Mouse (Mus musculus) c-Kit-negative CD71-positive TER-119-positive erythroid progenitor cells, embryonic 14.5 days (primary cell): ENCODE data around the gene D430019H16Rik.

Experiments used
- DNase-seq: peaks from one replicate; pipeline ENCODE4 v3.0.0-alpha.2; 2013; ENCODE audit warnings: low read depth, low spot score

D430019H16Rik gene

DNA sequence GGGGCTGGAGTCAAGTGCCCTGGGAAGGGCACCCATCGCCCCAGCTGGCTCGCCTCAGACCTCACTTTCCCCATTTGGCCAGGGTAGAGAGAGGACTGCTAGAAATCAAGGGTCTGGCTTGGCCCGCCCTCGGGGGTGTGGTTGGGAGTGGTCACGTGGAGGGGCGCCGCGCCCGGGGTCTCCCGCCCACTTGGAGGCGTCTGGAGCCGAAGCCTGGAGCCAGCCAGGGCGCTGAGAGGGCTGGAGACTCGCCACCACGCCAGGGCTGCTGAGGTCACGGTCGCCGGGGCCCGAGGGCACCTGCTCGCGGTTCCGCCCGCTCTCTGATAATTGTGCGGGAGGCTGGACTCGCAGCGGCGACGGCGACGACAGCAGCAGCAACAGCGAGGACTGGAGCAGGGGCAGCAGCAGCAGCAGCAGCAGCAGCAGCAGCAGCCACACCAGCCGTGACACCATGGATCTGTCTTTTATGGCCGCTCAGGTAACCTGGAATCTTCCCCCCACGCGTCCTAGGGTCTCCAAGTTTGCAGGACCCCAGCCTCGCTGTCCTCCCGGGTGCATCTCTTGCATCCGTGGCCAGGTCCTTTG lies at the start of gene D430019H16Rik:
Gene D430019H16Rik, plus strand, starts transcription at position 187 of the 588 bp plus-strand sequence.
- DNase-seq, result no peak

- DNase-seq, result no peak
Observed at GRCm38 (mm10) chr12:105406008-105406407, 47.6 kb upstream of the D430019H16Rik start.

DNA sequence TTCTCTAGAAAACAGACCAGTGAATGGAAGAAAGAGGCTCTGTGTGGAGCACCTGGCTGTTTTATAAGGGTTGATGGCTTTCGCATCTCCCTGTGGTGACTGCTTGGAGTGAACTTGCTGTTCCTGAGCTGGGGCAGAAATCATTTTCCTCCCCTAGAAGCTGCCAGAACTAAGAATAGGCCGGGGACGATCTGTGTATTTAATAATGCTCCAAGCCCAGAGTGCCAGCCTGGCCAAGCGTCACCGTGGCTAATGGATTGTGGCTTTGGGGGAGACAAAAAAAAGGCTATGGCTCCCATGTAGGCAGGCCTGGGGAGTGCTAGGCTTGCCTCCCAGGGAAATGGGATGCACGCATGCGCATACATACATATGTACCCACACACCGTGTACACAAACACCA lies 39.7 kb upstream of the D430019H16Rik start:
- DNase-seq, result no peak

GRCm38 (mm10) chr12:105420476-105420875 lies 33.2 kb upstream of the D430019H16Rik start:
- DNase-seq, result no peak

DNA sequence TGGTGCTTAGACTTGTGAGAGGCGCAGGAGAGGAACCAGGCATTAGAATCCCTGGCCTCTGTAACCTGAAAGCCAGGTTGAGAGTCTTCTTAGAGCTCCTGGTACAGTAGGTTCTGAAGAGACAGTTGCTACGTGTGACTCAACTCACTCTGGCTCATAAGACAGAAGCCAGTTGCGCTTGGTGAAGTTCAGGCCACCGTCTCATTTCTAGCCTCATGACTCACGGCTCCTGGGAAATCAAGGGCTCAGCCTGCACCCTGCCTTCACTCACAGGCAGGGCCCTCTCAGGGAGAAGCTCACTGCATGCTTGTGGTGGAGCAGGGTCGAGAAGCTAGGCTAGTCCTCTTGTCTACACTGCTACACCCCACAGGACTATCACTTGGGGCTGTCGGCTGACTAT lies 27.1 kb upstream of the D430019H16Rik start:
- DNase-seq, result no peak

DNA sequence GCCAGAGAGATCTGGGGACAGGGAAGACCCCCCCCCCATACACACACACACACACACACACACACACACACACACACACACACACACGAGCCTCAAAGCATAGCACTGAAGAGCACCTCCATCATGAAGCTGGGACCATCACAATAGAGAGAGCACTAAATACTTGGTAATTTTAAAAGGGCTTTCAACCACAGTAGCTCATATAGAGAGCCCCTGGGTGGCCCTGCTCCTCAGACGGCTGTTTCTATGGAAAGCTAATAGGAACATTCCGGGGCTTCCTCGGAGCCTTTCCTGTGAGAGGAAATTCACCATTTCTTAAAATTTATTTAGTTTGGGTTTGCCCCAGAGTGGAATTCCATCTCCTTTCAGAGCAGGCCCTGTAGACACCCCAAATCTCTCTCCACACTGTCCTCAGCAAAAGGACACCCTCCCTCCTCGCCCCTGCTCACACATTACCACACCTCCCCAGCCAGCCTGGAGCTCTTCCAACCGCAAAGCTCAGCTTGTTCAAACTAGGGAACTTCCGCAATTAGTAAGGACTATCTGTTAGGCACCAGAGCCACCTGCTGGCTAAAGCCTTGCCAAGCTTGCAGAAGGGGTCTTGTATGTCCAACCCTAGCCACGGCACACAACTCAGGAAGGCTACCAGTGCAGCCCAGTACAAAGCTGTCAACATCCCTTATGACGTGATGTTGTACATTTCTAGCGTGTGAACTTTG lies 26.5 kb upstream of the D430019H16Rik start:
- no peak for DNase-seq

DNA sequence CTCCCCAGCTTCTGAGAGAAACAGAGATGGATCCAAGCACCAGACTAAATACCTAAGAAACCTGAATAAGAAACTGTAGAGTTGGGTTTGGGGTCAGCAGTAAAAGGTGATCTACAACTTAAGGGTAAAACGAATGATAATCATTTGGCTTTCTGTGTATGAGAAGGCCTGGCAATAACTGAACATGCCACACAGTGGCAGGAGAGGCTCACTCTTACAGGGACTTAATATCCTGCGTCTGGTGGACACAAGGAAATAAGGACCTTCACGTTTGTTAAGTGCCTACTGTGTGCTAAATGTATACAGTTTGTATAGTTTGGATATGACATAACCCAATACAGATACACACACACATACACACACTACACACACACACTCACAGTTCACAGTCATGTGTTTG lies 21.8 kb upstream of the D430019H16Rik start:
- DNase-seq, result no peak

- no peak for DNase-seq
Observed at GRCm38 (mm10) chr12:105432807-105433206, 20.8 kb upstream of the D430019H16Rik start.

DNA sequence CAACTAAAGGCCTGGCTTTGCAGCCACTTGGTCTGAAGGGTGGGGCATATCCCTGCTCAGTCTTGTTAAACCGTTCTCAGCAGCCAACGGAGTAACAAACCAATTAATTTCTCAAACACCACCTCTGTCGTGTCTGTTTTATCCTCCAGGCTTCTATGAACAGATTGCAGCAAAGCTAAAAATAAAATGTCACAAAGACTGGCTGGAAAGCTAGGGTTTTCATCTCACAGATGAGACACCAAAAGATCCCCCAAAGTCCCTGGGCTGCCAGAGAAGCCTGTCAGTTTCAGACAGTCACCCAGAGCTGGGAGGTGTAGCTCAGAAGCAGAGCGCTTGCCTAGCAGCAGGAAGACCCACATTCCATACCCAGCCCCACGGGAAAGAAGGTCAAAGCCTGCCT lies 15.4 kb upstream of the D430019H16Rik start:
- DNase-seq, result no peak

GRCm38 (mm10) chr12:105439976-105440375 lies 13.7 kb upstream of the D430019H16Rik start:
- DNase-seq, result no peak

GRCm38 (mm10) chr12:105443569-105443968 lies 10.1 kb upstream of the D430019H16Rik start:
- DNase-seq, result no peak

- no peak for DNase-seq
Observed at GRCm38 (mm10) chr12:105445767-105446166, 7.9 kb upstream of the D430019H16Rik start.

- DNase-seq, result no peak
Observed at GRCm38 (mm10) chr12:105449239-105449638, 4.4 kb upstream of the D430019H16Rik start.

- DNase-seq, result no peak
Observed at GRCm38 (mm10) chr12:105454258-105455062, 804 bp downstream of the D430019H16Rik start.

GRCm38 (mm10) chr12:105455063-105455559 lies 1.5 kb downstream of the D430019H16Rik start:
- DNase-seq, result no peak

GRCm38 (mm10) chr12:105458791-105459190 lies 5.1 kb downstream of the D430019H16Rik start:
- no peak for DNase-seq

GRCm38 (mm10) chr12:105461066-105461465 lies 7.4 kb downstream of the D430019H16Rik start:
- DNase-seq, result no peak

DNA sequence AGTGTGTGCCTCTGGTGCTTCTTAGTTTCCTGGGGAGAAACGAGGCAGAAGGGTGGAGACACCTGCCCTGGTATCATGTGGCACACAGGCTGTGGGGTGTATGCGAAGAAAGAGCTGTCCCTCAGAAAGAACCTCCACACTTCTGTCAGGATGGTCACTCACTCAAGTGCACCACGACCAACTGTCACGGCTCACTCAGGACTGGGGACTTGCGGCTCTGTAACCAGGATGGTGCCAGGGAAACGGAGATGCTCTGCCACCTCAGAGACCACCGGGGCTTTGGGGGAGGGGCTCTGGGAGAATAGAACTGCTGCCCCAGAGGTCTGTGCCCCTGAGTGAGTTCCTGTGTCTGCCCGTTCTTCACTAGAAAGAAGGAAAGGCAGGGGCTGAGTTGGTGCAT lies 15.4 kb downstream of the D430019H16Rik start:
- DNase-seq, result no peak

DNA sequence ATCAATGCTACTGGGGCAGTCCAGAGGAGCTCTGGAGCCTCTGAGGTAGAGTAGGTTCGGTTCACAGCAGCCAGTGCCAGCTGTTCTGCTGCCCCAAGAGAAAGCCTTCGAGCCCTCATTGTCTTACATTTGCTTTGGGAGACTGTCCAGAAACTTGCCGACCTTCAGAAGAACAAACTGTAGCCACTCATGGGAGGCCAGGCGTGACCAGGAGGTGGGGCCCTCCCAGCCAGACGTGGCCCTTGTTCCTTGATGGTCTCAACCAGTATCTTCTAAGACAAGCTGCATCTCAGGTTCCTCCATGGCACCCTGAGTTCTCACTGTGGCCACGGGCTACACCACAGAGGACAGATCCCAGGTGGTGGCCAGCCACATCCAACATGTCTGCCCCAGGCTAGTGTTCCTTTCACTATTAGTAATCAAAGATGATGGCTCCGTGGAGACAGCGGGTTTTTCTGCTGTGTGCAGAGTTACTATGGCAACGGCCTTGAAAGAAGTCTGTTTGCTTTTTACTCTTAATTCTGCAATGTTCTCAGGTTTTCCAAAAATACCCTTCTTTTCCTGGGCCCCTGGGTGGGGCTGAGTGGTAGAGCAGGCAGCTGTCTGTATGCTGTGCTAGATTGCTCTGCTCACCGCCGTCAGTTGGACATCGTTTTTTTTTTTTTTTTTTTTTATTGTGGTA lies 21.7 kb downstream of the D430019H16Rik start:
- DNase-seq, result no peak

DNA sequence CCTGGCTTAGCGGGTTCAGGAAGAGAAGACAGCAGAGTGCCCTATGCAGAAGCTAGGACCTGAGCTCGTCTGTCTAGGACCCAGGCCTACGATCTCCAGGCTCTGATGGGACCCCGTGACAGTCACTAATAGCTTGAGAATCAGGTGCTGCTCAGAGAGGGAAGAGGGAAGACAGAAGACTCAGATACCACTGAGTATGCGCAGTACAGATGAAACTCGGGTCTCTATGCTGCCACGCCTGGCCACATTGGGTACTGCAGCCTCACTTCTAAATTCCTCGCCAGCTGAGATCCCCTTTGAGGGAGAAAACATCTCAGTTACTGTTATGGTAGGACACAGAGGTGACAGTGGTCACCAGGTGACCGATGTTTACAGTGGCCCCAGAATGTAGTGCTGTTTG lies 22.8 kb downstream of the D430019H16Rik start:
- DNase-seq, result peak; percentile 16

- no peak for DNase-seq
Observed at GRCm38 (mm10) chr12:105476993-105477392, 23.3 kb downstream of the D430019H16Rik start.

GRCm38 (mm10) chr12:105483503-105483902 lies 29.8 kb downstream of the D430019H16Rik start:
- no peak for DNase-seq
